Mouse (Mus musculus) ovary, postnatal 10 days (tissue): Measurements from ENCODE around the gene Rgs14.

Experiments
- DNase-seq: peaks from one replicate; pipeline ENCODE4 v3.0.0; 2022; ENCODE audit warnings: low spot score

The Rgs14 gene

DNA sequence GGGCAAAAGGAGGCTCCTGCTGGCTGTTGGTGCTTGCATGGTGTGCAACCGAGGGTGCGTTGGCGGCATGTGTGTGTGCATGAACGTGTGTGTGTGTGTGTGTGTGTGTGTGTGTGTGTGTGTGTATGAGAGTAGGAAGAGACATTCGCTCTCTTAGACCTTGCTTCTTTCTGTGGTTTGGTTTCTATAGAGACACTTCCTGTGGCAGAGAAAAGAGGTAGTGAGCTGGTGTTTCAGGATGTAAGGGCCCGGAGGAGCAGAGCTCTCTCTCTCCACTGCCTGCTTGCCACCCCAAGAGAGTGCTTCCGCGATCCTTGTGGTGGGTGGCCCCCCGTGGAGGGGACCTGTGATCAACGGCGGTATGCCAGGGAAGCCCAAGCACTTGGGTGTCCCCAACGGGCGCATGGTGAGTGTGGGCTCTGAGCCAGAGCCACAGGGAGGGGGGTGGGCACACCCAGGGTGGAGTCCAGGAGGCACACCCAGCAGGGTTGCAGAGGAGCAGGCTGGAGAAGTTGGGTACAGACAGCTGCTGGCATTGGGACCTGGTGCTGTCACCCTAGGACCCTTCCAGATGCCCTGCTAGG lies at the start of gene Rgs14:
Rgs14 (plus strand) TSS at position 202 of the 584 bp plus-strand sequence.
- DNase-seq = no peak

DNA sequence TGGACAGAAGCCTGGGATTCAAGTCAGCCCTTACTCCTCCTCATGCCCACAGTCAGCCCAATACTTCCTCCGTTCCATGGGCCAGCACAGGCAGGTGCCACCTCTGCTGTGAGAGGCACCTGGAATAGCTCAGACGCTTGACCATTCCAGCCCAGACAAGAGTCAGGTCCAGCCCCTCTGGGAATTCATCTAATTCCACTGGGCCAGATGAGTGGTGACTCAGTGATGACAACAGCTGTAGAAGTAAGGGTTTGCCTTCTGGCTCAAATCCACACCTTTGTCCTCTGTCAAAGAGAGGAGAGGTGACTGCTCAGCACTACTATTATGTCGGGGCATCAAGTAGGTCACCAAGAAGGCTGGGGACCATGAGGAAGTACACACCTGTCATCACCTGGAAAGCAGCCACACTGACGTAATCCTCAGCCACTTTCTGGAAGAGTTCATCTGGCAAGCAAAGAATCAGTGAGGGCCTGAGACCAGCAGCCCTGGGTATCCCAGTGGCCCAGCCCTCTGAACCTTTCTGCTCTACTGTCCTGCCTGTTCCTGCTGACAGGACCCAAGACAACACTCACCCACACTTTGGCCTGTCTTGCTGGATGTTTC lies 49.5 kb upstream of the Rgs14 start, which contains the start of gene Prelid1:
Prelid1 (plus strand) TSS at position 570 of the 603 bp plus-strand sequence.
- no peak for DNase-seq

DNA sequence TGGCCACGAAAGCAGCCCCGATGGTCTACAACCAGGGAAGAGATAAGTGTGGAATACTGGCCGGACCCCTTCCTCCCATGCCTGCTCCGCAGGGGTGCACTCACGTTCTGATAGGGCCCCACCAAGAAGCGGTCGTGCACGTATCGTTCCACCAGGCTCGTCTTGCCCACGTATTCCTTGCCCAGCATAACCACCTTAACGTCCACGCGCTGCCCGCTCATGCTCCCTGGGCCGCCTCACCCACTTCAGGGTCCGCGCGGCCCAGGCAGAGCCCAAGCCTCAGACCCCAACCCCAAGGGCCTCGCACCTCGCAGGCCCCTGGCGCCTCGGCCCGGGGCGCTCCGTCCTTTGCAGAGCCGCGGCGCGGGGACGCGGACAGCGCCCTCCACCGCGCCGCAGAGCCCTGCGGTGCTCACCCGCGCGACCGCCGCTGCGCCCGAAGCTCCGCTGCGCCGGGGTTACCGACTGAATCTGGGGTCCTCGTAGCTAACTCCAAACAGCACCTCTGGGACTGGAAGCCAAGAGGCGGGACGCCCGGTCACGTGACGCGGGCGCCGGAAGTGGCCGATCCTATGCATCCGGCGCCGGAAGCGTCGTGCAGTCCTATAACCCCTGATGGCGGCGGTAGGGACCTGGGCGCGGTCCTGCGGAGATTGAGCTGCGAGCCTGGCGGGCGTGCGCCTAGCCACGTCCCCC lies 48.0 kb upstream of the Rgs14 start, which contains the start of gene Rab24:
Rab24 (minus strand) TSS at position 513 of the 696 bp plus-strand sequence.
- peak; percentile 69 for DNase-seq

DNA sequence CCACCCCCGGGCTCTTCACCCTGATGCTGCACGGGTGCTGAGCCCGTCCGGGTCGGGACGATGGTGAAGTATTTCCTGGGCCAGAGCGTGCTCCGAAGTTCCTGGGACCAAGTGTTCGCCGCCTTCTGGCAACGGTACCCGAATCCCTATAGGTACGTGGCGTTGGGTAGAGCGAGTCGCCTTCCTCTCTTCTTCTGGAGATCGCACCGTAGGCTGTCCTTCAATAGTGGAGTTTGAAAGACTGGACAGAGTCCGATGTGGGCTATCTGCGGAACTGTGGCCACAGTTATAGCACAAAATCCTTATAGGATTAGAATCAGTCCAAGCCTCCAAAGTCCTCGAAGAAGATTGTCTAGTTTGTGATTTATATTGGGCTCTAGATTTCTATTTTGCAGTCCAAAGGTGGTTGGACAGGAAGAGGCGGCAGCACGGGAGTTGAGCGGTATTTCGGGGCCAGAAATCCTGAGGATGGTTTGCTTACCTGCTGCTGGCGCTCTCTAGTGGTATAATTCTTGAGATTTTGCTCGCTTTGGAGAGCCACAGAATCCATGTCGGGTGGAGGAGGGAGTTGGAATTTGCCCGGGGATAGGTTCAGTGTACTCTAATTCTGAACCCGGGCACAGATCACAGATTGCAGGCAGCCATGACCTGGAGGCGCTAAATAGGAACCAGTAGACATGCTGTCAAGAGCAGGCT lies 47.3 kb upstream of the Rgs14 start:
- no peak for DNase-seq

DNA sequence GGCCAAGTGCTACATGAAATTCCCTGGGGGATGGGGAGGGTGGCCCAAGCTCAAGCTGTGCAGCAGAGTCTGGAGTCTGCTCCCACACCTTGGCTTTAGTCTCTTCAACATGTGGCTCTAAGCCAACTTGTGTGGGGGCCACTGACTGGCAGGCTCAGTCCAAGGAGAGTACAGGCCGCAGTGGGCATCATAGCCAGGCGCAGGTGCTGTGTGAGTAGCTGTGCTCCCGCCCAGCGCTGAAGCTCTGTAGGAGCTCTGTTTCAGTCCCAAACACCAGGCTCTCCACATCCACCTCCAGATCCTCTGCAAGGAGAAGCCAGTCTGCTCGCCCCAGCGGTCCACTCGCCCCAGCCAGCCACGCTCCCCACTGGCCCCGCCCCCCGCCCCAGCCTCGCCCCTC lies 43.9 kb upstream of the Rgs14 start:
- DNase-seq = no peak

DNA sequence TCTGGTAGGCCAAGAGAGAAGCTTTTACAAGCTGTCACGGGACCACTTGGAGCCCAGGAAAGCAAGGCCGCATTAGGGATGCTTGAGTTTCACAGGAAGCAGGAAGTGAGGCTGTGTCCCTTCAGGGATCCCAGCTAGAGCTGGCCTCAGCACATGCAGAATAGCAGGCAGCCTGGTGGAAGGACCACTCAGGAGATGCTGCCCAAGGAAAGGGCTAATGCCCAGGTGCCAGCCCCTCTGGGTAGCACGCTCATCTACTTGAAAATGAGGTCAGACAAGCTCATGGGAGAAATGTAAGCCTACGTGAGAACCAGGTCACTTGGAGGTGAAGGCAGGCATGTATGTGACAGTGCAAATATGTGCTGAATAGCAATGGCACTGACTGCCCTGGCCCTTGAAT lies 42.4 kb upstream of the Rgs14 start:
- DNase-seq = no peak

DNA sequence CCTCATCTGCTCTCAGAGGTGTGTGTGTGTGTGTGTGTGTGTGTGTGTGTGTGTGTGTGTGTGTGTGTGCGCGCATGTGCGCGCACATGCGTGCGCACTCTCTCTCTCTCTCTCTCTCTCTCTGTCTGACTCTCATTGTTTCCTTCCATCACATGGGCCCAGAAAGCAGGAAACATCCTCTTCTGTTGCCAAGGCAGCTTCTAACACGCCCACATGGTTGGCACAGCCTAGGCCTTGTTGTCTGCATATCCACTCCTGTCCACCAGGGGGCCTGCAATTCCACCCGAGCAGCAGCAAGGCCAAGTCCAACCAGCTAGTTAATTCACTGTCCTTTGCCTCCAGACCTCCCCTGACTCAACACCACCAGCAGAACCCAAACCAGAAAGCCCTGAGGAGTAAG lies 41.9 kb upstream of the Rgs14 start:
- peak; percentile 41 for DNase-seq

DNA sequence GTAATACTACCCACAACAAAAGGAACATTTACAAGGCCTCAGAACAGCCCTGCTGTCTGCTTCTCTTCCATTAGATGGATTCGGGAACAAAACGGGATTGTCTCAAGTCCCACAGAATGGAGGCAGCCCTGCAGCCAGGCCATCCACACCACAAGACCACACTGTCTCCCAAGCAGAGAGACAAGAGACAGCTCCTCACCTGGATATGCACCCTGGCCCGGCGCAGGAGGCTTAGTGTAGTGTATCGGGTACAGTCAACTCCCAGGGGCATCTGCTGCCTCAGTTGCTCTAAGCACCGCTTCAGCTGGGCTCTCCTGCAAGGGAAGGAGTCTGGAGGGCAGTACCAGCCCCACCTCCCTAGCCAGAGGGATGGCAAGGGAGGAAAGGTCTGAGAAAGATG lies 41.4 kb upstream of the Rgs14 start:
- no peak for DNase-seq

DNA sequence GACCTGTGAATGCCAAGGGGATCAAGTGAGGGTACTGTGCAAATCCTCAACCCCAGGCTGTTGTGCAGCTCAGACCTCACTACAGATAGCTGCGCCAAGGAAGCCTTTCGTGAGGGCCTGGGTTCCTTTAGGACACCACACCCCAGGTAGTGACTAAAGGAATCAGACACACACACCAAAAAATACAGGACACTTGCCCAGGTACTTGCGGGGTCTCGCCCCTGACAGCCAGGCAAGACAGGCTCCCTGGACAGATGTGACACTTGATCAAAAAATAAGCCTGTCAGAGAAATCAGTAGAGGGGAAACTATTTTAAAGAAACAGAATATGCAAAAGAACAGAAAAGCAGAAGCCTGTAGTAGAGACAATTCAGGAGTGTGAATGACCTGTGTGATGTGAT lies 40.9 kb upstream of the Rgs14 start:
- no peak for DNase-seq

DNA sequence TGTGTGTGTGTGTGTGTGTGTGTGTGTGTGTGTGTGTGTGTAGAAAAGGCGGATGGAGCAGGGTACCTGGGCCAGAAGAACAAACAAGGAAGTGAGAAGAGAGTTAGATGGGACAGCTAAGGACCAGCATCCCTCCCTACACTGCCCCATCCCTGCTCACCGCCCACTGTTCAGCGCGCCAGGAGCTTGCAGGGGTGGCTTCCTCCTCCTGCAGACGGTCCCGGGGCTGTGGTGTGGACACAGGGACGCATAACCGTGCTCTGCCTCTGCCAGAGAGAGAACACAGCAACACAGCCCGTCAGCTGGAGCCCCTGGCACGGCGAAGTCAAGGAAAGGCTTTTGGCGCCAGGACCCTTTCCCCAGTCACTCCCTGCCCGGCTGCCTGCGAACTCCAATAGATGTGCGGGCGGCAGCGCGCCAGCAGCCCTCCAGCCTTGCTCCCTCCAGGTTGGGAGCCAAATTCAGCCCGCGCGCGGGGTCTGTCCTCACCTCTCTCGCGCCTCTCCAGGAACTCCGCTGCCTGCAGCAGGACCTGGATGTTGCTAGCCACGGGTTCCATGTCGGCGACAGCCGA lies 40.3 kb upstream of the Rgs14 start:
- no peak for DNase-seq

DNA sequence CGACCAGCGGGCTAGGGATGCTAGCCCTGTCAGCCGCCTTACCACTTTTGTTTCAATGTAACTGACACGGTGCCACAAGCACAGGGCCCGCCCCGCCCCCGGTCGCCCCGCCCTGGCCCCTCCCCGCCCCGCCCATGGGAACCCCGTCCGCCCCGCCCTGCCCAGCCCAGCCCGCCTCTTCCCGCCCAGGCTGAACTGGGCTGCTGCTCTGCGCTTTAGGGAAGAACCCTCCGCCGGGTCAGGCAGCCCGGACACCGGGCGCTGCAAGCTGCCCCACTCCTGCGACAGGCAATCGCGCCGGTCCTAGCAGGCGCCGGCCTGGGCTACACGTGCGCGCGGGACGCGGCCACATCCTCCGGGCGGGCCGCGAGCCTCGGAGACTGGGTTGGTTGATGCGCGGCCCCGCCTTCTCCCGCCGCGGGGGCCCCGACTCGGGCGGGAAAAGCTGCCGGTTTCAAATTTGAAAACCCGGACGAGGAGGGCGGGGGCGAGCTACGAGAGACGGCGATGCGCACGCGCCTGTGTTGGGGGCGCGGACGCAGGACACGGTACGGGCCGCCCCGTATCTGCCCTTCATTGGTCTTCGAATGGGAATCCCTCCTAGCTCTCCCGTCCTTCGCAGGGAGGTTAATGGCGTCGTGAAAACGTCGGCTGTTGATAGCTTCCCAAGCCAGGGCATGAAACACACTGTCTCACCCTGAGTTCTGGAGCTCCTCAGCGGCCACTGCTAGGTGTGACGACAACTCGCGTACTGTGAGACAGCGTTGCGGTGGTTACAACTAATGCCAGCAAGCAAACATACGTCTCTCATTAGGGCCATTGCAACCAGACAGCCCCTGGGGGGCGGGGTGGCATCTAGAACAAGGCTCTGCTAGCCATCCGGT lies 39.6 kb upstream of the Rgs14 start, which contains the start of gene Mxd3:
Mxd3 (minus strand) TSS at position 141 of the 884 bp plus-strand sequence.
- peak; percentile 66 for DNase-seq

DNA sequence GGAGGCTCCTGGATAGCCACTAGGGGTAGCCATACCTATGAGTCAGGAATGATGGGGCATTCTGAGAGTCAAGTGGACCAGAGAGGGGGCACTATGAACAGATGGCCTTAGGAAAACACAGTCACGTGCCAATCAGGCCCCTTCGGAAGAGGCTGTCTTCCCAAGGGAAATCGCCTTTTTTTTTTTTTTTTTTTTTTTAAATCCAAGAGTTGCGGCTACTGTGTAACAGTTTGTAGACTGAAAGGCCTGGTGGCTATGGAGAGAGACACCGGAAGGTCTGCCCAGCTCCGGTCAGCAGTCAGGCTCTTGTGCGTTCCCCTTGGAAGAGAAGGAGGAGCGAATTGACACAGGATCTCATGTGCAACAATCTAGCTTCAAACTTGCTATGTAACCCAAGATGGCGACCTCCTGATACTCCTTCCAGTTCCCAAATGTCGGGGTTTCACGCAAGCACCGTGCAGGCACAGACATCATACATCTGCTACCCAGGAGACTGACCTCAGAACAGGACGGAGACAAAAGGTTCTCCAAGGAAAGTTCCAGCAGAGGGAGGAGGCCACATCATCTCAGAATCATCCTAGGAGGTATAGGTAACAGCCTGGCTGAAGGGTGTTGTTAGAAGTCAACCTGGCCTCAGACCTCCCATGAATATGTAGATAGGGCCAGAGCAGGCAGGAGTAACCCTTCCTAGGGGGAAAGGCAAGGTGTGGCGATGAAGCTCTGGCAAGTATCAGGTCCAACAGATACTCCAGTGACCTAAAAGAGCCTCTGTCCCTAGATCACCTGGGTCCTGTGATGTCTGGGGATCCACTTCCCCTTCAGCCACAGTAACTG lies 38.7 kb upstream of the Rgs14 start:
- DNase-seq = no peak

DNA sequence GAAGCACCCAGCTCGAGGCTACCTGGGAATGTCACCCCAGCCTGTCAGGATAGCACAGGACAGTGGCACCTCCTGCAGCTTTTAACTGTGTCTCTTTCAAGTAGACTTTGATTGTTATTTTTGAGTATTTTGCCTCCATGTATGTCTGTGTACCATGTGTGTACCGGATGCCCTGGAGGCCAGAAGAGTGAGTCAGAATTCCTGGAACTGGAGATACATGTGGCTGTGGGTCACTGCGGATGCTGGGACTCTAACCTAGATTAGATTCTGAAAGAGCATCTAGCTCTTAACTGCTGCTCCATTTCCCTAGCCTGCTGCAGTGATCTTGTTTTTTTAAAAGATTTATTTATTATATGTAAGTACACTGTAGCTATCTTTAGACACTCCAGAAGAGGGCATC lies 37.2 kb upstream of the Rgs14 start:
- DNase-seq = no peak

DNA sequence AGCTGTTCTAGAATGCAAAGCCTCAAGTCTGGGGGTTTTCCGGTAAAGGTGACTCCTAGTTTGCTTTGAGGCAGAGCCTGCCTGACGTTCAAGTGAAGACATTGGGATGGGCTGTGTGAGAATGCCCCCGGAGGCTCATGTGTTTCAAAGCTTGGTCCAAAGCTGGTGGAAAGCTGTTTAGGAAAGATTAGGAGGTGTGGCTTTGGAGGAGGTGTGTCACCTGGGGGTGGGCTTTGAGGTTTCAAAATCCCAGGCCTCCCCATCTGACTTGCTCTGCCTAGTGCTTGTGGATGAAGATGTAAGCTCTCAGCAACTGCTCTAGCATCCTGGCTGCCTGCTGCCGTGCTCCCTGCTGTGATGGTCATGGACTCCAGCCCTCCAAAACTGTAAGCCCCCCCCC lies 33.8 kb upstream of the Rgs14 start:
- DNase-seq = no peak

DNA sequence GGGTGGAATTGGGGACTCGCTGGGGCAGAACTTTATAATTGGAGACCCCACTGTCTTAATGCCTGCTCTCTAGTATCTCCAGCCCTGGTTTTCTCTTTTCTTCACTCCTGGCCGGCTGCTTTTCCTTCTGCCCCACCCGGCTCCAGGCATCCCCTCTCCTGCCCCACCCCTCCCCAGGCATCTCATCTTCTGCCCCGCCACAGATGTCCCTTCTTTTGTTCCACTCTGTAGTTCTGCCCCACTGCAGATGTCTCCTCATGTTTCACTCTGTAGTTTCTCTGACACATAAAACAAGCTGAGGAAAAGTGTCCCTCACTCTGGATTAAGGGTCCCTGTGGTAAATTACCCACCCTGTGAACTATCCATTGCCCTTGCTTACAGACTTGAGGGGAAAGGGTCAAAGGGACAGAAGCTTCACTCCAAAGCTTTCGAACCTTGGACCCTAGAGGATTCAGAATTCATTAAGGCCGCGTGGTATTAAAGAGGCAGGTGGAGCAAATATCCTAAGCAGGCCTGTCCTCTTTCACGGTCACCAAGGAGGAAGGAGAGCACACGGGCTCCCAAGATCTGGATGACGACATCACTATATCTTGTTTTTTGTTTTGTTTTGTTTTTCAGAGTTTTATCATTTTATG lies 32.1 kb upstream of the Rgs14 start:
- no peak for DNase-seq

DNA sequence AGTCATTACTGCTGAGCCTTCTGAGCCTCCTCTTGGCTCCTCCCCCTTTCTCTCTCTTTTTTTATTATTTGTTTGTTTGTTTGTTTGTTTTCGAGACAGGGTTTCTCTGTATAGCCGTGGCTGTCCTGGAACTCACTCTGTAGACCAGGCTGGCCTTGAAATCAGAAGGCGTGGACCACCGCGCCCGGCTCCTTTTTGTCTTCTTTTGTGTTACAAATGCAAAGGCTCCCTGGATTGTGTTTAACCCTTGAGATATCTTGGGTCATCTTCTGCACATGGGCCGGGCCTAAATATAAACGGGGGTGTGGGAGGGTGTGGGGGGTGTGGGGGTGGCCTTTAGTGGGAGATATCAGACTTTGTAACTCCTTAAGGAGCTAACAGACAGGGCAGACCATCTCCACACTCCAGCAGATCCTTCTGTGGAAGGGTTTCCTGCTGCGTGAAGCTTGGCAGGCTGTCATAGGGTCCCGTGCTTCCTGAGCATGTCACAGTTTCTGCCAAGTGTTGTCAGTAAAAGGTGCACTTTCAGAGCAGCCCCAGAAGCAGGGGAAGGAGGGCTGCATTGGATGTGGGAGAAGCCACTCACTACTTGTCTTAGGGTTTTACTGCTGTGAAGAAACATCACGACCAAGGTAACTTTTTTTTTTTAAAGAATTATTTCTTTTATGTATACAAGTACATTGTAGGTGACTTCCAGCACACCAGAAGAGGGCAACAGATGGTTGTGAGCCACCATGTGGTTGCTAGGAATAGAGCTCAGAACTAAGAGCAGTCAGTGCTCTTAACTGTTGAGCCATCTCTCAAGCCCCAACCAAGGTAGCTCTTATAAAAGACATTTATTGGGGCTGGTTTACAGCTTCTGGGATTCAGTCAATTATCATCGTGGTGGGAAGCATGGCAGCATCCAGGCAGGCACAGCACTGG lies 31.1 kb upstream of the Rgs14 start:
- DNase-seq = no peak

DNA sequence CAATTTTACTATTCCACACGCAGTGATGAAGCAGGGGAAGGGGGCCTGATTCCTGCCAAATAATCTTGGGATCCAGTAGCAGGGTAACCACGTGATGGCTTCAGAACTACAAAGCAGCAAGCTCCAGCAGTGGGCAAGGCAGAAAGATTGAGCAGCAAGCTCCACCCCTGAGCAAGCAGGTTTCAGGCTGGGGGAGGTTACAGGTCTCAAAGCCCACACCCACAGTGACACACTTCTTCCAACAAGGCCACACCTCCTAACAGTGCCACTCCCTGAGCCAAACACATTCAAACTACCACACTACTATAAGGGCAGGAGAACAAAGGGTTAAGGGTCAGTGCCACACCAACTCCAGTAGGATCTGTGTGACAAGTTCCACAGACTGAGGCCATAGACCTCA lies 30.3 kb upstream of the Rgs14 start:
- DNase-seq = no peak

DNA sequence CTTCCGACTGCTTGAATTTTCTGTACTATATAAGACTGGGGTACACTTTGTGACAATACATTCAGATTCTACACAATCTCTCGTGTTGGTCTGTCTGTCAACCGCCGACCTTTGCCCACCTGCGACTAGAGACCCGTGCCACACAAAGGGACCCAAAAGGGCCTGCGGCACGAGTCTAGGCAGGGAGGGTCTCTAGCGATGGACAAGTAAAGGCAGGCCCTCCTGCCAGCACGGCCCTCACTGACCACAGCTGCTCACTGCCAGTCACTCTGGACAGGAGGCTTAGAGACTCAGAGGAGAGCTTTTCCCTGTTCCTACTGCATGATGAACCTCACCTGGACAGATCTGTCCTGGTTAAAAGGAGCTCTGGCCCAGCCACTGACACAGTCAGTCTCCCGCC lies 27.1 kb upstream of the Rgs14 start:
- no peak for DNase-seq

DNA sequence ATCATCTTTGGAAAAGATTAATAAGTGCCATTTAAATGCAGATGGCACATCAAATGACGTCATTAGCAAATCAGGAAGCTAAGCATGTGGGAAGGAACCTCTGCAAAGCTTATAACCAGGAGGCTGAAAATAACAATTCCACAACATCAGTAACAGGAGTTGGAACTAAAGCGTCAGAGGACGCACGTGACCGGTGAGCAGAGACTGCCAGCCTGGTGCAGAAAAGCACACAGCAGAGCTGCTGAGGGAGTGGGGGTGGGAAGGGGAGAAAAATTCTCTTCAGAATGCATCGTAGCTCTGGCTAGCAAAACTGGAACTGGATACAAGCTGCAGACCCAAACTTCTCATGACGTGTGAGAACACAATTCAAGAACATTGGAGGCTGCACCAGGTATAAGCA lies 25.2 kb upstream of the Rgs14 start:
- DNase-seq = no peak
